Mouse (Mus musculus) gastrocnemius, postnatal 25 days (tissue): ENCODE results near the gene Cul3. TPM values are rescaled to one million over a fixed set of nuclear protein-coding genes. Genes with fewer than 3 reads are reported as not detected.
A peak's percentile ranks its signal among the peaks of the same experiment; 100 is the strongest.

Source experiments
- DNase-seq: peaks from one replicate; pipeline ENCODE4 v3.0.0; 2022
- total RNA-seq, 2 experiments: library from RNA; stranded (reverse); gene quantifications; 1 replicate in 1 of 2; 2 replicates in 1 of 2; pipeline ENCODE4 v1.2.3; 2021

Cul3 gene
- total RNA-seq, 2 experiments from 2014 or later: 181 to 223 TPM

DNA sequence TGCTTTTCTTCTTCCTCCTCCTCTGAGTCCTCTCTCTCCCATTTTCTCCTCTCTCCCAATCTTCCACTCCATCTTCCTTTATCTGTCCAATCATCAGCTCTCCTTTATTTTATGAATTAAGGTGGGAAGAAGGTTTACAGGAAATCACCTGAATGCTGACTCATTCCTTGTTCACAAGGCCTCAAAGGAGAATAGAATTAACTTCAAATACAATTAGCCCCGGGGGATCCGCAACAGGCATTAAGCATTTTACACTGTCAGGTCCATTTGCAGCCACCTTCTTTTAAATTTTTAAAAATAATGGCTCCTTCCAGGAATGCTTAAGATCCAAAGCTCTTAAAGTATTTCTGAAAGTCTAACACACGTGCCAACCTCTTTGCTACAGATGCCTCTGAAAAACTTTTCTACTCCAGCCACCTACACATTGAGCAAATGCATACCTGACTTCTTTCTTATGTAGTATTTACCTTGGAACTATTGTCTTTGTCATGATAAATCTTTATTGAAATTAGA is 24.7 kb downstream of the Cul3 start:
- DNase-seq: no peak

DNA sequence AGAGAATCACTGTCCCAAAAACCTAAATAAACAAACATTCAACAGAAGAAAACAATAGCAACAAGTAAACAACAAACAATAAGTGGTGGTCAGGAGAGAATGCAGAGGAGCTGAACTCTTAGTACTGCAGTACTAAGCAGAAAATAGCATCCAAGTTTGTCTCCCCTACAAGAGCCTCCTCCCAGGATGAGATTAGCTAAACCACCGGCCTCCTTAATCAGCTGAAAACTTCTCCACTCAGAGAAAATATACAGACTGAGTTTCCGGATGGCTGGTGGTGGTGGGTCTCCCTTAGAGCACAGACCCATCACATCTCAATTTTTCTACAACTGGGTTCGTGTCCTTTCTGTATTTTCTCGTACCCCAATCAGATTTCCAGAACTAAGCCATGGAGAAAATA is 47.0 kb downstream of the Cul3 start:
- no peak for DNase-seq

DNA sequence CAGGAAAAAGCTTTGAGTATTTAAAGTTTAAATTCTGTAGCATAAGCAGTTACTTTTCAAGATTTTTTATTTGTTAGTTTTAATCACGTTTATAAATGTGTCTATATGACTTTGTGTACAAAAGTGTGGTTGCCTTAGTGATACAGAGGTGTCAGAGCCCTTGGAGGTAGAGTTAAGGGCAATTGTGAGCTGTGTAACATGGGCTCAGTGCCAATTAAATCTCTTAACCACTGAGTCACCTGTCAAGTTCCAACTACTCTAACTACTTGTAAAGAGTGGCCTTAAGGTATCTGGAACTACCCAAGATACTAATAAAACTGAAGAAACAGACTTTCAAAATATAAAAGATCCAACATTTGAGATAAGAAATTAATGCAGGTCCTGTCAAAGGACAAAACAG is 61.5 kb downstream of the Cul3 start:
- DNase-seq: no peak

DNA sequence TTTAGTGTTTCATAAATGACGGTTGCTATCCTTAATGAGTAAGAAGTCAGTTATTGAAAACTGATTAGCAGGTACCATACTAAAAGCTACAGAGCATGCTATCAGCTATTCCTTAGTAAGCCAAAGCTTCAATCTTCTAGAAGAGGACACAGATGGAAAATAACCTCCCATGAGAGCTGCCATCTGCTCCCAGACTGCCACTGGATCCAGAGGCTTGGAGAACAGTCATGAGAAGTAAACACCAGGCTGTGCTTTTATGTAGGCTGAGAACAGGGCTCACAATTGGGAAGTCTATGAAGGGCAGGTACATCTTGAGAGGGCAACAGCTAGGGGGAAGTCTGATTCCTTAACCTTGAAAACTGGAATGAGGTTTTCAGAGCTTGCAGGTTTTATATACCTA is 79.8 kb downstream of the Cul3 start:
- DNase-seq: no peak

DNA sequence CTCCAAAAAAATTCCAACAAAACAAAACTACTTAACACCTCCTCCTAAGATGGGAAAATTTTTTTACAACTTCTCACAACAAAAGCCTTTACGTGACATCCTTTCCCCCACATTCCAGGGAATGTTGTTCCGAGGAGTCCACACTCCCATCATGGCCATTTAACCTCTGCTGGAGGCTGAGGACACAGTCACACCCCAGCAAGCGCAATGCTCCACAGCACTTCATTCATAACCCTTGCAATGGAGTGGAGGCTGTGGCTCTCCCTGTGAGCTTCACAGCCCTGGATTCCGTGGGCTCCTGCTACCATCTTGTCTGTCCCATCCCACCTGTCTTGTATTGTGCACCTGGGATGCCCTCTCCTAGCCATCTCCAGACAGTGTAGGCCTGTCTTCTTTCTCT is 81.6 kb downstream of the Cul3 start:
- no peak for DNase-seq

DNA sequence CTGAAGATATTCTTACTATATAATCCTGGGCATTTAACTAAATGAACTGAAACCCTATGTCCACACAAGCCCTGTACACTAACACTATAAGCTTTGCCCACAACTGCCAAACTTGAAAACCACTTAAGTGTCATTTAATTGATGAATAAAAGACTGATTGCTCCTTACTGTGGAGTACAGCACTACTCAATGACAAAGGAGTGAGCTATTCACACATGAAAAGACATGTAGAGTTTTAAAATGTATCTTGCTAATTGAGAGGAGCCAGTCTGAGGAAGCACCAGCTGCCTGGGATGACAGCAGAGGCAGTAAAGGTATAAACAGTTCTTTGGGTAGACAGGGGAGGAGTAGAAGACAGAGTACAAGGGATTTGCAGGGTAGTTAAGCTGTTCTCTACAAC is 87.0 kb downstream of the Cul3 start:
- DNase-seq: no peak

DNA sequence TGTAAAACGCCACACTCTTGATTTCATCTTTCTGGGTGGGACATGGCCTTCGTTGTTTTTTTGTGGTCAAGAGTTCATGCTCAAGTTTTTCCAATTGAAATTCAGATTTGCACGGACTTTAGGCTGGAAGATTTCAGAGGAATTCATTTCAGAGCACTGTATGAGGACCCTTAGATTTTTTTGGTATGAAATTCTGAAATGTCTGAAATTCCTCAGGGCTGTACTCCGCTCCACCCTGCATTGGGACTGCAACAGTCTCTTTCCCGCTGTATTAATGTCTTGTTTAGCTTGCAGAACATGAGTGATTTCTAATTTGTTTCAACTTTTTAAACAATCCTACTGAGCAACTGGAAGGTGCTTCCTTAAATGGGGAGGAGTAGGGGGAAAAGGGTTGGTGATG is 90.0 kb downstream of the Cul3 start:
- DNase-seq: no peak

DNA sequence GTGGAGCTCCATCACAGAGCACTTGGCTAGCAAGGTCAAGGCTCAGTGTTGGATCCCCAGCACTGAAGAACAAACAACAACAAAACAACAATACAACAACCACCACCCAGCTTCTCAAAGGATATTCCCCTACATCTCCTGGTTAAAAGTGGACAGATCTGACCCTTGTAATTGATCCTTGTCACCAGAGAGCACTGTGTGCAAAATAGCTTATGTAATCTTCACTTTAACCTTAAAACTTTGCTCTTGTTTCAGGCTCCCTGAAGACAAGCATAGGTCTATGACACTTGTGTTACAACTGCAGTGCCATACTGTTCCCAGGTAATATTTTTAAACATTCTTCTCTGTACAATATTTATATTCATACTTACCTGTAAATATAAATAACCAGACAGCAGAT is 93.1 kb downstream of the Cul3 start:
- no peak for DNase-seq

DNA sequence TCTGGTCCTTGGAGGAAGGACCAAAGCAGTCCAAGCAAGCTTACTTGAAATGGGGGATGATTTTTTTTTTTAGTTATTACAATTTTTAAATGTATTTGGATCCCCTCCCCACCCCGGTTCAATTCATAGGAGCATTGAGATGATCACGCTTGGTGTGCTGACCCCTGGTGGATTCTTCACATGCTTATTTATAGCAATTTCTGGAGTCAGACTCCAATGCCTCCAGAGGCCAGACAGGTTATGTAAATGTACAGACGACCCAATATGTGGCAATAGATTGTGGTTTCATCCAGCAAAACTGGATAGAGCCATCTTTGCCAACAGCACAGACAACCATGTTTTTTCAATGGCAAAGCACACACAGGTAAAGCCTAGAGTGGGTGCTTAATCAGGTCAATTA is 96.2 kb downstream of the Cul3 start:
- no peak for DNase-seq

DNA sequence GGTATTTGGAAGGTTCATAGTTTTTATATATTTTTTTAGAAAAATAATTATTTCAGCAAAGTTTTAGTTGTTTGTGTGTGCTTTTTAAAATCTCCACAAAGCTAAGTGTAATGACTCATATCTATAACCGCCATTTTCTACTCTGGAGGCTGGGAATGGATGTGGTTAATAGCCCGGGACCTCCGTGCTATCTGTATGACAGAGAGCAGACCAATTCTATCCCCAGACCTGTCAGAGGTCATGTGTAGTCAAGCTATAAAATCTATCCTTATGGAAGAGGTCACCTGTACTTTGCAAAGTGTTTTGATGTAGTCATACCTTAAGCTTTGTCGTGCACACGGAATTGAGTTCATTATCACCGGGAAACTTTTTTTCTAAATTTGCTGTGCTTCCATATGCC is 98.7 kb downstream of the Cul3 start:
- DNase-seq: no peak

DNA sequence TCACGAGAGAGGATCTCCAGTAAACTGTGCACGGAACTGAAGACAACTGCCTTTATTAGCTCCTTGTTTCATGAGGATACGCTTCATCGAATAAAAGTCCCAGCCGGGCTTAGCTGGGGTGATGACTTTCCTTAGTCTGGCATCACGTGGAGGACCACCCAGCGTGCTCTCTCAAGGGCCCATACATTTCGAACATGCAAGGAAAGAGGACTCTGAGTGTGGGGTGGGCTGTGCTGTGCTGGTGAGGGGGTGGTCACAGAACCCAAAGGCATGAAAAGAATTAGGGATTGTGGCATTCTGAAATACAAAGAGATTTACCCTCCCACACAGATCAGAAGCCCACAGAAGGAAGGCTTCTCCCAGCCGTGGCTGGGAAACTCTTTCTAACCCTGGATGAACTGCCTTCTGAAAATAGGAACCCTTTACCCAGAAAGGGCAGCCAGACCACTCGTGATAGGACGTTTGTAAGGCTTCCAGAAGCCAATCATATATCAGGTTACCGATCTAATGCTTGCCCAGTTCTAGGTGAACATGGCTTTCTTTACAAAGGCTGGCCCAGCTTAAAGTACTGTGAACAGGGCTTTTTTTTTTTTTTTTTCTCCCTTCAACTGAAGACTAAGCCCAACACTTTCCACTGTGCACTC is 100.1 kb downstream of the Cul3 start:
- peak; percentile 42 for DNase-seq

DNA sequence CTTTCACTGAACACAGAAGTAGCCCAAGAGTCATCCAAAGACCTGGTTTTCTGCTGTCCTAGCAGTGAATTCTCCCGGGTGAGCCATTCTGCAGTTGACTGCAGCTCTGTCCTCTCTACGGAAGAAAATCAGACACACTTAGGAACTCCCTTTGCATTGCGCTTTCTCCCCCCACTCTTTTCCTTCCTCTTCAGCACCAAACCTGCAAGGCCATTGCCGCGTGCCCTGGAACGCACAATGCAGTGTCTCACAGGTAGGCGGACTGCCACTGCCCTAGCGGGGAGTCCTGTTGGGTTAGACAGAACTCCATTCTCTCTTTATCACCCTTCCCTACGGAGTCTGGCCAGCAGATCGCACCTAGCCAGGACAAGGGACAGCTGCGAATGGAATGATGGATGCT is 100.8 kb downstream of the Cul3 start:
- DNase-seq: no peak

DNA sequence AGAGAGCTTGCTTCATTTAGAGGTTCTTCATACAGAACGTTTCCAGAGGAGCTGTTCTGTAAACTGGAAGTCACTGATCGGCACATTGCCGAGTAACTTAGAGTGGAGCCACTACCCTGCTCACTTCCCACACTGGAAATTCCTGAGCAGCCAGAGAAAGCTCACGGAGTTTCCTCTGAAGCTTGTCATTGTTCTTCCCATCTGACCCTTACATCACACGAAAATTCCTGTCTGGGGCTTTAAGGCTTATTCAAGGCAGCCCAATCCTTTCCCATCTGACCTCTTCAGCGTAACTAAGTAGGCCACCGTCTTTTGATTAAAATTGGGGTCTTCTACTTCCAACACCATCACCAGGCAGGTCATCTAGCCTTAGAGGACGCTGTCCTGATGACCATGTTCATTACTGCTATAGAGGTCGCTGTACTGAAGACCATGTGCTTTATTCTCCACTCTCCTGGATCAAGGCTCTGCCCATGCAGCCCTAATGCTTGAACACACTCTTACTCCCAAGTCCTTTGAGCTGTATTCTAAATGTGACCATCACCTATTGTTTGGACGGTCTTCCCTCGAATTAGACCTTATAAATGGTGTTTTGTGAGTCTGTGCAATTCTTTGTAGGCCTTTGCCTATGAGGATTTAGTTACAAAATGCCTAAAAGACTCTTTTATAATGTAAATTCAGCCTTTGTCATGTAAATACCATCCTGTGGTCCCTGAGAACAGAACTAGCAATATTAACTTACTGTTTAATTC is 103.2 kb downstream of the Cul3 start:
- no peak for DNase-seq

DNA sequence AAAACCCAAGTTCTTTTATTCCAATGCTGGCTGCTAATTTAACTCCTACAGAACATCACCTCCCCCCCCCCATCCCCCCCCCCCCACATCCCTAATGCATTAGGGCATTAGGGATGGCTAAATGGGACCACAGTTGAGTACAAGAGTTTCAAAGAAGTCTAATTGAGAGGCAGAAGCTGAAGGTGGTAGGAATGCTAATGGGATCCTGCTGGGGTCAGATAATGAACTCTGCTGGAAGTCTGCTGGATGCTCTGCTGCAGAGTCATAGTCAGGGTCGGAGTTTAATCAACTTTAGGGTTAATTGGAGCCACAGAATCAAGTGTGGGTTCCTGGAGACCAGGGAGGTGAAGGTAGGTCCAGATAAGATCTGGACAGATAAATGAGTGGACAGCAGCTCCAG is 104.2 kb downstream of the Cul3 start:
- DNase-seq: no peak

DNA sequence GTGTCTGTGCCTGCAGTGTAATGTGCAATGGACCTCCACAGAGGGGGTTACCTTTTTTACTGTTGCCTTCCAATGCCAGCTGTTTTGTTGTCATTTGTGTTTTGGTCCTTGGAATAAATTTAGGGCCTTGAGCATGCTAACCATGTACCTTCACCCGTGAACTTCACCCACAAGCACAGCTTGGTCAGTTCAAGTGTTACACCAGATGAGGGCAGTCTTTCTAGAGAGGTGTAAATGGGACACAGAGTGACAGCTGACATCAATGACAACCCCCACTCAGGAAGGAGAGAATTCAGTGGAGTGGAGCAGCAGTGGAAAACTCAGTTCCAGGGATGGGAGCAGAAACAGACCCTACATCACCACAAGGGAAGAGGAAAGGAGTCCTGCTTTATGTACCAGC is 109.7 kb downstream of the Cul3 start:
- DNase-seq: no peak

DNA sequence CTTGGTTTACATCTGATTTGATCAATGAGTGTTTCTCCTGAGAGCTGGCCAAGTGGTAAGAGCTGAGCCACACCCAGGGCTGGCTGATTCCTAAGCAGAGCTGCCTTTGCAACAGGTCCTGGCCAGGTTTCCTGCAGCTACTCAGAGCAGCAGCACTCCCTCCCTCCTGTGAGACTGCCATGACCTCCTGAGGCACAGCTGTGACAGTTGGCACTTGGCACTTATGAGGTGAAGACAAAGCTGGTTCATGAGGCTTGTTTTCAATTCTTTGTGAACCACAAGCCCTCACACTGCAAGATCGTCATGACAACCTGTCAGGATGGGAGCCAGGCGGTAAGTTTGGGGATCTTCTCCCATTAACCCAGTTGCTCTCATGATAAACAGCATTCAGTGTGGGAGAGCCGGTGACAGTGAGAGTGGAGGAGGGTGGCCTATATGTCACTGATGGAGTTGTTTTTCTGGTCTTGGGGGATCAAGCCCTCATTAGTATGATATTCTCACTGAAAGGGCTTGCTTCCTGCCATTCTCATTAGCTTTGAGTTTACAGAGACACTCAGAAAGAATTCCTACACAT is 115.4 kb downstream of the Cul3 start:
- DNase-seq: peak; percentile 50

DNA sequence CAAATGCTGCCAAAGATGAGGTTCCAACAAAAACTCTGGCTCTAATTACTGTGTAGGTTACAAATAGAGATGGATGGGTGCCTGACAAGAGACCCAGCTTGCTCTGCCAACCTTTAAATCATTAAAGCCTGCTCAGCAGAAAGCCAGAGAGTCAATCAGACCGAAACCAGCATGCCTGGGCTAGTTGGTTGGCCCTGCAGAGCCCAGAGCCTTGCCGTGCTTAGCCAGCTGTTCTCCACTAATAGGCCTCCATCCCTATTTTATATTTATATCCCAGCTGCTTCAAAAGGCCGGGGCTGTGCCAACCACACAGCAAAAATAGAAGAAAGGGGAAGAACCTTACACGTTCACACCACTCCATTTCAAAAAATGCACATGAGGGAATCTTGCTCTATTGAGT is 119.1 kb downstream of the Cul3 start:
- DNase-seq: peak; percentile 72

DNA sequence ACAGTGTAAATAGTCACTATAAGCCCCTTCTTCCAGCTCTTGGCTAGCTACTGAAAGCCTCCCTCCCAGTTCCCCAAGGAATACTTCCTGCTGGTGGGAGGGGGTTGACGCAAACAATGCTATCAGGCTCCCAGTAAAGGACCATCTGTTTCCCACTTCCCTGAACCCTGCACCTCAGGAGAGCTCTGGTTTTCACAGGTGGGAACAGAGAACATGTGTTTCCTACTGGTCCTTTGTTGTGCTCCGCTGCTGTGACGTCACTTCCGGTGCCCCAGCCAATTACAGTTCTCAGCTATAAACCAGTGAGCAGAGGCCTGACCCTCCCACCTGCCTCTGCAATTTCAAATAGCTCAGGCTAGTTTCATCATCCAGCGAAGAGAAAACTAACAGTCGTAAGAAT is 122.0 kb downstream of the Cul3 start, which contains the start of gene Fam124b:
Gene Fam124b (minus strand): TSS at position 206 of the 400 bp plus-strand sequence.
- peak; percentile 60 for DNase-seq

Other genes starting within 250 kb of the Cul3 start
- 1 to 10 TPM in 1 of 2 experiments, under 1 TPM in 1; 0.70 to 1.5 TPM for gene Fam124b, start 122.0 kb downstream of the Cul3 start, total RNA-seq
- gene Gm45261, start 121.0 kb upstream of the Cul3 start, total RNA-seq: not detected